Mouse (Mus musculus): ENCODE measurements around the gene Sass6. TPM values are rescaled to one million over a fixed set of nuclear protein-coding genes. Genes with fewer than 3 reads are reported as not detected.
"Not testable (repeated sequence)": the region's sequence is repeated elsewhere in the genome, so short reads cannot be mapped to it uniquely, and the experiment has no call there.

The Sass6 gene
- polyA plus RNA-seq (2012; rRNA removed) (4.7 and 7.7 TPM in 2 replicates), polyA plus RNA-seq (2014; fragmentation: Nextera tagmentation; extraction: Ambion mirVana) (16.1 and 18.9 TPM in 2 replicates)

- H3K4me1 ChIP-seq (replicated peaks; ENCODE audit: control insufficient read depth in 2 of 2, insufficient read depth in 2 of 2, low read length in 1 of 2) = peaks cover 2 to 5% of the 10 kb centered on the region in 2 experiments; a peak in 3 of 4 replicates
- peak within 1 kb of the TSS; percentile 94 for H3K9ac ChIP-seq (replicated peaks)
- H3K4me2 ChIP-seq (ENCODE audit: low read depth) = peak within 1 kb of the TSS; percentile 82
- no peaks in the 10 kb centered on the region for H3K27me3 ChIP-seq (ENCODE audit: control insufficient read depth, insufficient read depth, low read length)
- DNase-seq (ENCODE audit: low read depth in 3 of 3, low spot score in 3 of 3) (peak; percentile 93 to 95 (median 94)), ATAC-seq (ENCODE audit: insufficient read depth) (peak; percentile 94)
- H3K4me3 ChIP-seq (ENCODE audit: insufficient read depth in 1 of 2, low read depth in 2 of 2, low read length in 2 of 2) = peak within 1 kb of the TSS; percentile 88 to 98
- TF ChIP-seq EP300 (IDR thresholded peaks at IDR 0.05; ENCODE audit: low read depth) (peak; percentile 52; the same call in 1 of the 2 replicates), CTCF (IDR thresholded peaks at IDR 0.05; ENCODE audit: low read depth) (no peak)
- WGBS (ENCODE audit: insufficient replicate concordance) = under 1% methylated on average over 65 of the region's 65 CpGs
- H3K36me3 ChIP-seq (replicated peaks; ENCODE audit: control insufficient read depth, insufficient read depth, low read depth) = peaks cover 8% of the 10 kb centered on the region; the same call in 1 of the 2 replicates
- no peaks in the 10 kb centered on the region for H3K9me3 ChIP-seq (ENCODE audit: control insufficient read depth, low read length)
- H3K27ac ChIP-seq = peak within 1 kb of the TSS; percentile 81
Observed at GRCm38 (mm10) chr3:116594728-116595602, at the start of gene Sass6. Gene Sass6, plus strand, starts transcription at chr3:116594982.

DNA sequence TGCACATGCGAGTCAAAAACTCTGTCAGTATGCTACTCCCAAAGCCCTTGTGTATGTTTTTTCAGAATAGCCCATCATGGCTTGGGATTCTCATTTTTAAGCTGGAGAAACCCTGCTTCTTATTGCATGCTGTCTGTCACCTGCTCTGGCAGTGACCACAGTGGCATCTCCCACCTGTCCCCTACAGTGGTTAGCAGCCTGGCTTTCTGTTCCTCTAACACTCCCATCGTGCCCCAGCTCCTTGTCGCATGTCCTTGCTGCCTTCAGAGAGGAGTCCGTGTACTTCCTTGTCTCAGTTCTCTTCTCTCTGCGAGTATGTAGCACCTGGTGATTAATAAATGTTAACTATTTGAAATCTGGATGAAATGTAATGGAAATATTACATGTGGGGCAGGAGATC lies 47.4 kb upstream of the Sass6 start:
- H3K27ac ChIP-seq = no peak overlapping the region
- no peaks in the 10 kb centered on the region for H3K36me3 ChIP-seq (replicated peaks; ENCODE audit: control insufficient read depth, insufficient read depth, low read depth)
- DNase-seq (ENCODE audit: low read depth in 3 of 3, low spot score in 3 of 3) (no peak), ATAC-seq (ENCODE audit: insufficient read depth) (no peak)
- H3K27me3 ChIP-seq (ENCODE audit: control insufficient read depth, insufficient read depth, low read length) = no peaks in the 10 kb centered on the region
- no peak overlapping the region for H3K4me3 ChIP-seq (ENCODE audit: insufficient read depth in 1 of 2, low read depth in 2 of 2, low read length in 2 of 2)
- TF ChIP-seq EP300 (IDR thresholded peaks at IDR 0.05; ENCODE audit: low read depth) (no peak), CTCF (IDR thresholded peaks at IDR 0.05; ENCODE audit: low read depth) (no peak)
- 75% methylated on average over 5 of the region's 5 CpGs for WGBS (ENCODE audit: insufficient replicate concordance)
- no peaks in the 10 kb centered on the region for H3K4me1 ChIP-seq (replicated peaks; ENCODE audit: control insufficient read depth in 2 of 2, insufficient read depth in 2 of 2, low read length in 1 of 2)
- H3K9ac ChIP-seq (replicated peaks) = no peak overlapping the region
- H3K4me2 ChIP-seq (ENCODE audit: low read depth) = no peak overlapping the region
- no peaks in the 10 kb centered on the region for H3K9me3 ChIP-seq (ENCODE audit: control insufficient read depth, low read length)

- DNase-seq (ENCODE audit: low read depth in 3 of 3, low spot score in 3 of 3) = no peak
- Histone ChIP-seq H3K27ac (no peak overlapping the region), H3K4me3 (ENCODE audit: insufficient read depth in 1 of 2, low read depth in 2 of 2, low read length in 2 of 2) (no peak overlapping the region), H3K36me3 (replicated peaks; ENCODE audit: control insufficient read depth, insufficient read depth, low read depth) (no peaks in the 10 kb centered on the region), H3K4me2 (ENCODE audit: low read depth) (no peak overlapping the region), H3K9ac (replicated peaks) (no peak overlapping the region), H3K4me1 (replicated peaks; ENCODE audit: control insufficient read depth in 2 of 2, insufficient read depth in 2 of 2, low read length in 1 of 2) (no peaks in the 10 kb centered on the region), H3K27me3 (ENCODE audit: control insufficient read depth, insufficient read depth, low read length) (no peaks in the 10 kb centered on the region), H3K9me3 (ENCODE audit: control insufficient read depth, low read length) (no peaks in the 10 kb centered on the region)
- WGBS (ENCODE audit: insufficient replicate concordance) = 81% methylated on average over 5 of the region's 5 CpGs
- ATAC-seq (ENCODE audit: insufficient read depth) = no peak
- no peak for TF ChIP-seq EP300 (IDR thresholded peaks at IDR 0.05; ENCODE audit: low read depth)
- TF ChIP-seq CTCF (IDR thresholded peaks at IDR 0.05; ENCODE audit: low read depth) = no peak
Observed at GRCm38 (mm10) chr3:116551362-116551761, 43.4 kb upstream of the Sass6 start.

DNA sequence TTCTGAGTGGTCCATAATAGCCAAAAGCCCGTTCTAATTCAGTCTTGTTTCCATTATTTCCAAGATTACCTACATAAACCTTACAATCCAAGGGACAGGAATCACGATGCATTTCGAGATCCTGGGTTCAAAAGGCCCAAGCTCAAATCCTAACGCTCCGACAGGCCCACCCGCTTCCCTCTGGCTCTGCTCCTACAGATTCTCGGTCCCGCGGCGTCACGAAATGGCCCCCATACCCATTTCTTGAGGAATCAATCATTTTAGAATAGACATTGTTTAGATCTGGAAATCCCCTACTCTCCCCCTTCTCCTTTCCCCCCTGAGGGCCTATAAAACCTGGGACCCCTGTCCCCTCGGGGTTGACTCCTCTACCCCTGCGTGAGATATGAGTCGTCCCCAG lies 33.5 kb upstream of the Sass6 start:
- H3K4me3 ChIP-seq (ENCODE audit: insufficient read depth in 1 of 2, low read depth in 2 of 2, low read length in 2 of 2); DNase-seq (ENCODE audit: low read depth in 3 of 3, low spot score in 3 of 3); H3K36me3 ChIP-seq (replicated peaks; ENCODE audit: control insufficient read depth, insufficient read depth, low read depth); ATAC-seq (ENCODE audit: insufficient read depth); H3K9ac ChIP-seq (replicated peaks); H3K27me3 ChIP-seq (ENCODE audit: control insufficient read depth, insufficient read depth, low read length); H3K4me2 ChIP-seq (ENCODE audit: low read depth); H3K27ac ChIP-seq; H3K9me3 ChIP-seq (ENCODE audit: control insufficient read depth, low read length): not testable (repeated sequence)
- peaks cover 8 to 21% of the 10 kb centered on the region in 2 experiments for H3K4me1 ChIP-seq (replicated peaks; ENCODE audit: control insufficient read depth in 2 of 2, insufficient read depth in 2 of 2, low read length in 1 of 2)
- 92% methylated on average over 13 of the region's 14 CpGs for WGBS (ENCODE audit: insufficient replicate concordance)

- Histone ChIP-seq H3K4me3 (ENCODE audit: insufficient read depth in 1 of 2, low read depth in 2 of 2, low read length in 2 of 2) (peak within 1 kb of the TSS; percentile 72), H3K9me3 (ENCODE audit: control insufficient read depth, low read length) (peaks cover 3% of the 10 kb centered on the region), H3K4me1 (replicated peaks; ENCODE audit: control insufficient read depth in 2 of 2, insufficient read depth in 2 of 2, low read length in 1 of 2) (peaks cover 8 to 21% of the 10 kb centered on the region in 2 experiments), H3K36me3 (replicated peaks; ENCODE audit: control insufficient read depth, insufficient read depth, low read depth) (no peaks in the 10 kb centered on the region), H3K9ac (replicated peaks) (peak within 1 kb of the TSS; percentile 86), H3K27ac (peak within 1 kb of the TSS; percentile 96), H3K4me2 (ENCODE audit: low read depth) (peak within 1 kb of the TSS; percentile 92), H3K27me3 (ENCODE audit: control insufficient read depth, insufficient read depth, low read length) (no peaks in the 10 kb centered on the region)
- 22% methylated on average over 7 of the region's 7 CpGs for WGBS (ENCODE audit: insufficient replicate concordance)
- ATAC-seq (ENCODE audit: insufficient read depth) (peak; percentile 99), DNase-seq (ENCODE audit: low read depth in 3 of 3, low spot score in 3 of 3) (peak; percentile 89 to 91 (median 90))
- TF ChIP-seq CTCF (IDR thresholded peaks at IDR 0.05; ENCODE audit: low read depth) = no peak
- TF ChIP-seq EP300 (IDR thresholded peaks at IDR 0.05; ENCODE audit: low read depth) = peak; percentile 94
Observed at GRCm38 (mm10) chr3:116562408-116563094, 32.2 kb upstream of the Sass6 start, which contains the start of gene Lrrc39. Gene Lrrc39, plus strand, starts transcription at chr3:116562973.
